Mouse (Mus musculus): ENCODE results near the gene Gm5244.

Gm5244 gene

DNA sequence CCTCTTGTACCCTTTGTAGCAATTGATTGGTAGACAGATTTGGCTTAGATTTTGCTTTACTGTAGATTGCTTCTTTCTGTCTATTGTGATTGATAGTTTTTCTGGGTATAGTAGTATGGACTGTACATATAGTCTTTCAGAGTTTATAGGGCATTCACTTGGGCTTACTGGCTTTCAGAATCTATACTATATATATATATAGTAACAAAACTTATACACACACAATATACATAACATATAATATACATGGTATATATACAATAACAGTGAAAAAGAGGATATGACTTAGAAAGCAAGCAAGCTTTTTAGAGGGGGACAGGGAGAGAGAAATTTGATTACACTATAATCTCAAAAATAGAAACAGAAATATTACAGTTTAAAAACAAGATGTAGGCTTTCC, at the start of gene Gm5244:
Gm5244 (plus strand) TSS at position 301 of the 400 bp plus-strand sequence.
- DNase-seq (ENCODE audit: low read depth, low spot score), result no peak

DNA sequence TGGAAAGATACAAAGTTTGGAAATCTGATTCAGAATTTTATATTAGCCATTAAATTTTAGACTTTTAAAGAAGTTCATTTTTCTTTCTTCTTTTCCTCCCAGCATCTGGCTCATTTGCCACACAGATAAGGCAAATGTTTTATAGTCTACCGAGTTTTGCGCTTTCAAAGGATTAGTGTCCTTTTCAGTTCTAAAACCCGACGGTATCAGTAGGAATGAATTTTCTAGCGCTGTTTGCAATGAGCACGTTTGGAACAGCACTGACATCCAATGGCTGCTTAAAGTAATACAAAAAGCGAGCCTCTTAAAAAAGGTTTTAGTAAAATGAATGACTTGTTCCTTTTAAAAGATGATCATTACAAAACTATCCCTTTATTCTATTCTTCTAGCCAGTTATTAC, 49.4 kb upstream of the Gm5244 start:
- peak; percentile 68 for DNase-seq (ENCODE audit: low read depth, low spot score)

DNA sequence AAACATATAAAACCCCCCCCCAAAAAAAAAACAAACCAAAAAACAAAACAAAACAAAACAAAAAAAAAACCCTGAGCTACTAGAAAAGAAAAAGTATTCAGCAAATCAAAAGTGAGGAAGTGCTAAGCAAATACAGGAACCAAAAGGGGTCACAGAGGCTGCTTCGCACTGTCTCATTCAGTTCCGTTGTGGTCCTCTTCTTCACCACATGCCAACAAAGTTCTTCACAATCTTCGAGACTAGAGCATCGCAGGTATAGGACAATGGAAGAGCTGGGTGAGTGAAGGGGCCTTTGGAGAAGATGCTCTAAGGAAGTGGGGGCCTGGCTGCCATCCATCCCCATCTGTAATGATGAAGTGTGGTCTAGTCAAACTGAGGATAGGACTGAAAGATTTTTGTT, 48.1 kb upstream of the Gm5244 start:
- DNase-seq (ENCODE audit: low read depth, low spot score), result peak; percentile 78

DNA sequence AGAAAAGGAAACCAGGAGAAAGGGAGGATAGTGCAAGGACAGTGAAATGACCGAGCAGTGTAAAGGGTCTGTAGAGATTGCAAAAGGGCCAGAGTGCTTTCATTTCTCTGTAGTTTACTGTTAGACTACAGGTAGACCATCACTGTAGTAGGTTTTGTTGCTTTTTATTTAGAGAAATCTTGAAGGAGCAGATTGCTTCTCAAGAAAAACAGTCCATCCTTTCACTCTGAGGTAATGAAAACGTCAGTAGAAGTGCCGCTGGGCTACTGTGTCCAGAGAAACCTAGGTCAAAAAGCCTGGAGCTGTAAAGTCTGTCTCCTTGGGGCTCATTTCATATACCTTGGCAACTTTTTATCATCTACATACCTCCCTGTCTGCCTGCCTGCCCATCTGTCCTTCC, 47.4 kb upstream of the Gm5244 start:
- no peak for DNase-seq (ENCODE audit: low read depth, low spot score)

DNA sequence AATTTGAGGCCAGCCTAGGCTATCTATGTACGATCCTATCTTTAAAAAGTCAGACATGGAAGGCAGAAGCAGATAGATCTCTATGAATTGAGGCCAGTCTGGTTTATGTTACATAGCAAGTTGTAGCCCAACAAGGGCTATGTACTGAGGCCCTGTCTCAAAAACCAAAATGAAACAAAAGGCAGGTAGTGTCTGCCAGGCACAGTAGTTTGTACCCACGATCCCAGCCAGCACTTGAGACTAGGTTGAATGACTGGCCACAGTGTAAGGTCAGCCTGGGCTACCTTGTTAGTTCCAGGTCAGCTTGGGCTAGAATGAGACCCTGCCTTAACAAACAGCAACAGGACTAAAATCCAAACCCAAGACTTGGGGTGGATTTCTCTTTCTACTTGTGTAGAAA, 45.9 kb upstream of the Gm5244 start:
- peak; percentile 13 for DNase-seq (ENCODE audit: low read depth, low spot score)

DNA sequence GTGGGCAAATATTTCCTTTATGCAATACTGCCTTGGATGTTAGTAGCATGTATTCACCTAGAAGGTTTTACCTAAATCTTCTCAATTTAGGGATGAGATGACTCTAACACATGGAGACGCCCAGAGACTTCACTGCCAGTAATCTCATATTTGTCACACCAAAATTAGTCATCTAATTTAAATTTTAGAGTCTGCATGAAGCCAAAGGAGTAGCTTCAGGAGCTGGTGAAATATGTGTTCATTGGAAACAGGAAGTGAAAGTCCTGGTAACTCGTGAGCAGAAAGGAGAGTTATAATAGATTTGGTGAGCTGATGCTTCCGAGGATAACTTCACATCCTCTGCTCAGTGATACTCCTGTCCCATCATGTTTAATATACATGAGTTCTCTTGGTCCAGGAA, 45.4 kb upstream of the Gm5244 start:
- DNase-seq (ENCODE audit: low read depth, low spot score), result peak; percentile 49

DNA sequence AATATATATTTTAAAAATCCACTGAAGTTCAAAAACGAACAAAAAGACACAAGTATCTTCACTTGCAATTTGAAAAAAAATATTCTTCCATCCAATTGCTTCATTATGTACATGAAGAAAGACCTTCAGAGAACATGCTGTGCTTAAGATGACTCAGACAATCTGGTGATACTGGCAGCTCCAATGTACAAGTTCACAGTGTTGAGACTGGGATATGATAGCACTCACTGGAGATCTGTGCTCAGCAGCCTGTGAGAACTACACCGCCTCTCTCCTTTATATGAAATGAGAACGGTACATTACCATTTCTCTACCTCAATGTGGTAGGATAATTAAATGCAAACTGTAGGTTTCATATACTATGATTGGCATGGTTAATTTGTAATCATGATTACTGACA, 43.7 kb upstream of the Gm5244 start:
- DNase-seq (ENCODE audit: low read depth, low spot score), result no peak

DNA sequence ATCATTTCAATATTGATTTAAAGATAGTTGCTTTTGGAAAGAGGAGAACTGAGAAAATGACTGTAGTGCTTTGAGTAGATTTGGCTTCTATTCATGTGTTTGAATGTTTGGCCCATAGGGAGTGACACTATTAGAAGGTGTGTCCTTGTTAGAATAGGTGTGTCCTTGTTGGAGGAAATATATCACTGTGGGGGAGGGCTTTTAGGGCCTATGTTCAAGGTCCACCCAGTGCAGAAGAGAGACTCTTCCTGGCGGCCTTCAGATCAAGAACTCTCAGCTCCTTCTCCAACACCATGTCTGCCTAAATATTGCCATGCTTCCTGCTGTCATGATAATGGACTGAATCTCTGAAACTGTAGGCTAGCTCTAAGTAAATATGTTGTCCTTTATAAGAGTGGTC, 42.2 kb upstream of the Gm5244 start:
- no peak for DNase-seq (ENCODE audit: low read depth, low spot score)

DNA sequence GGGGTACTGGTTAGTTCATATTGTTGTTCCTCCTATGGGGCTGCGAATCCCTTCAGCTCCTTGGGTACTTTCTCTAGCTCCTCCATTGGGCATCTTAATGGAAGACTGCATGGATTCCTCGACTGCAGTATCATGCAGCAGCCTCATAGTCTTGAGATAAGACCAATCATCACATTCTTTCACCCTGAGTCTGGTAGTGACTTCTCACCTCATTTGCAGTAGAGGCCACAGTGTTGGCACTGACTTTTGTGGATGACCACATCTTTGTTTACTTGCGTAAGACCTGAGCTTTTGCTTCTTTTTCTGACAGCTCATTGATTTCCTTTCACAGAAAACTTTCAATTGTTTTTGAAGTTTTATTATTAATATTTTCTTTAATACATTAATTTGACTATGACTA, 40.8 kb upstream of the Gm5244 start:
- peak; percentile 50 for DNase-seq (ENCODE audit: low read depth, low spot score)

DNA sequence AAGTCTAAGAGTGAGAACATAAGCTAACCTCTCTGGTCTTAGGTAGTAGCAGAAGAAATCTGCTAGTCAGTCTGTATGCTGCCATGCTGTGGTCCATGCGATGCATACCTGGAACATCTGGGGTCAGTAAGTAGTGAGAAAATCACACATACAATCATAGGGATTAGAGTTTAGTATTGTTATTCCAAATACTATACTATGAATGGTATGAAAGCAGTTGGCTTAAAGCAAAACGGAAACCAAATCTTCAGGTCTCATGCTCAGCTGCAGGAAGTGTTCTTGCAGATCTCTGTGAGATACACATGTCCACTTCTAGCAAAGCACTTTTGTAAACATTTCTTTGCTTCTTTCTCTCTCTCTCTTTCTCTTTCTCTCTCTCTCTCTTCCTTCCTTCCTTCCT, 40.3 kb upstream of the Gm5244 start:
- peak; percentile 66 for DNase-seq (ENCODE audit: low read depth, low spot score)

DNA sequence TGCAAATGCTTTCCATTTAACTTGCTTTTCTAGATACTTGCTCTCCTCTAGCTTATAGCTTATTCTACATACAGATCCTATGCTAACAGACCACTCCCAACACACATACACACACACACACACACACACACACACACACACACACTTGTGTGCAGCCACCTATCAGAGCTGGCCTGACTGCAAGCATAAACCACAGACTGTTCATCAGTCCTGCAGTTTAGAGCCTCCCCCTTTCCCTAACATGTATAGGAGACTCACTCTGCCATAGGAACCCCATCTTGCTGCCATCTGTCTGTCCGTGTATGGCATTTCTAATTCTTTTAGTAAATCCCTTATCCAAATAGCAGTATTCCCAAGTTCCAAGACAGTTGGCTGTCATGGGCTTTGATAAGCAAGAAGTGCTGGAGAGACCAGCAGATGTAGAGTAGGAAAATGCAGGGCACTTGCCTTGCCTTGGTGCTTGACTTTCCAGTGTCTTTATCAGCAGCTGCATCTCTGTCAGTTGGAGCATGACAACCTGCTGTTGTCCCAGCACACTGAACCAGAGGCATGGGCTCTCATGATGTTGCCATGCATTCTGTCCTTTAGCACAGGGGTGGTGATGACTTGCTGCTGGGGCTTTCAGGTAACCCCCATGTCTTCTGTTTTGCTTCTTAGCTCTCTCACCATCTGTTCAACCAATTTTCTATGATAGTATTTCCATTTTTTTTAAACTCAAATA, 33.7 kb upstream of the Gm5244 start:
- DNase-seq (ENCODE audit: low read depth, low spot score), result no peak

DNA sequence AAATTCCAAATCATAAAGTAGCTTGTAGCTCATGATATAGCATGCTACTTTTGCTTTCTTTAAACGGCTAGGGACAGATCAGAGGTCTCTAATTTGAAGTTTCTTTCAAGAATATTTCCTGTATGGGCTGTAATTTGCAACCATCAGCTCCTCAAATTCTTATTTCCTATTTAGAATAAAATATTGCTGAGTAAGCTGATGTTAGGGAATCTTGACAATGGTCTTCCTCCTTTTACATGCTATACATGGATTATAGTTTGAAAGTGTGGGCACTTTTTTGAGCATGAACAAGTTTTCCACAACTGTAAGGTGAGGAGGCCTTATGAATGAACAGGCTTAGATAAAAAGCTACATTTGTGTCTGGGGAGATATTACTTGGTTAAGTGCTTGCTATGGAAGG, 32.6 kb upstream of the Gm5244 start:
- no peak for DNase-seq (ENCODE audit: low read depth, low spot score)

DNA sequence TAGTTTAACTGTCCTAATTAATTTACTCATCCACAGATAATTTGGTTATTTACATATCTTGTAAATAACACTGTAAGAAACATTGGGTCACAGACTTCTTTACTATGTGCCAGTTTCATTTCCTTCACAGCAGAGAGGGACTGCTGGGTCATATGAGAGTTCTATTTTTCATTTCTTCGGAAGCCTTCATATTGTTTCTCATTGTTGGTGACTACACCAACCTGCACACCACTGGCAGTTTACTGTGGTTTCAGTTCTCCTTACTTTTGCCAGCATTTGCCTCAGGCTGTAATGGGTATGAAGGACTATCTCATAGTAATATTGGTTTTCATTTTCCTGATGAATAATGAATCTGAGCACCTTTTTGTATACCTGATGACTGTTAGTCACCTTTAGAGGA, 28.0 kb upstream of the Gm5244 start:
- no peak for DNase-seq (ENCODE audit: low read depth, low spot score)

DNA sequence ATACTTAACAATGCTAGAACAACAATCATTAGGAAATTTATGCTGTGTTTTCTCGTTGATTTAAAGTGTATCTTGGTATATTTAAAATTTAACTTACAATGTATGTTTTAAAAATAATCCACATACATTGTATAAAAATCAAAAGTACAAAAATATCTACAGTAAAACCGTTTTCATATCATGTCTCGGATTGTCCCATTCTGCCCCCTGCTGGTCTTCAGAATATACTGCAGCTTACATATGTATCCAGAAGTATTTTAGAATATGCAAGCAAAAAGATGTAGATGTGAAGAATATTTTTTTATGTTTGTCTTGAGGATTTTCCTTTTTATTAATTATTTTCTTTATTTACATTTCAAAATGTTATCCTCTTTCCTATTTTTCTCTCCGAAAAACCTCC, 26.1 kb upstream of the Gm5244 start:
- DNase-seq (ENCODE audit: low read depth, low spot score), result peak; percentile 61

DNA sequence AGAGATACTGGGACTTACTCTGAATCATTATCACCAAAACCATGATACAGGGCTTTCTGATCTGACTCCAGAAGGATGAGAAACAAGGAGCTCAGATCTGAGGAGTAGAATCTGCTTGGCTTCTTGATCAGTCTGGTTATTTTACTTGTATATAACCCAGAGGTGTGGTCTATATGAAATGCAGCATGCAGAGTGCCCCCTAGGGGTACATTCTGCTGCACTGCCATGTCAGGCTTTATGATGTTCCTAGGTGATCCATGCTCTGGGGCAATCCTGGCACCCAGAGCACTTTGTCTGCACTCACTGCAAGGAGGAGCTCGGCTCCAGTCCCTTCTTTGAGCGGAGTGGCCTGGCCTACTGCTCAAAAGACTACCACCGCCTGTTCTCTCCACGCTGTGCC, 21.9 kb upstream of the Gm5244 start:
- peak; percentile 31 for DNase-seq (ENCODE audit: low read depth, low spot score)

DNA sequence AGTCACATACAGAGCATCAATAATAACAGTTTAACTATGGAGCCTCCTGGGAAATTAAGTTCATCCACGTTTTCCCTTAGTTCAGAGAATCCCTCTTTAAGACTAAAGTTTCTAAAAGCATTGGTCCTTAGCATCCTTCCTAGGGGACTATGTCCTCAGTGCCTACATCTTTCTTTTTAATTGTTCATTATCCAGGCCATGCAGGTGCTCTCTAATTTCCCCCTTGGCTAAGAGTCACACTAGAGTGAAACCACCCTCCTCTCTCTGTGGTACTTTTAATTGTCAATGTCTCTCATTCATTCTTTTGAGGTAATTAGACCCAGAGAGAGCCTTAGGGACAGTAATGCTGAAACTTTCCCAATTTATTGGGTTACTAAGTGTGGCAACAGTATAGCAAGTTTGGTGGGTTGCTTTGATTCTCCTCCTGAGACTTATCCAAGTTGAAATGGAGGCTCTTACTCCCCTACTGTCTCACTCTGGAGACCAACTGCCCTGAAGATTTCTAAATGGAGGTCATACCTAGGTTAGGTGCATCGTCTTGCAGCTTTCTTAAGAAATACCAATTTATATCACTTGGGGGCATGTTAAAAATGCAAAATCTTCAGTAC, 15.6 kb upstream of the Gm5244 start:
- DNase-seq (ENCODE audit: low read depth, low spot score), result no peak

DNA sequence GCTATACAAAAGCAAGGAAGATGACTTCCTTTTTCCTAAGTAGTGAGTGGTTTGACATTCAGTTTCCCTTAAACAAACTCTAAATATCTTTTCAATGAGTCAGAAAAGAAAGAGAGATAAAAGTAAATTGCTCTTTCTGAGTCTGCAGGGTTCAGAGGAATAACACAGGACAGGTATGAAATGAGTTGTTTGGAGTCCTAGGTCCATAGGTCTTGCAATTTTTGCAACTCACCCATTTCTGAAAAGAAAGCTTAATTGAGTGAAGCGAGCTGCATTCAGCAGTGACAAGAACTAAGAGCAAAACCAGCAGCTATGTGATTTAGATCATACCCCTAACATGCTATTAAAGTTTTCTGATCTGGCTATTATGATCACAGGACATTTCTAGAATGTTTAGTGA, 14.9 kb upstream of the Gm5244 start:
- DNase-seq (ENCODE audit: low read depth, low spot score), result no peak

DNA sequence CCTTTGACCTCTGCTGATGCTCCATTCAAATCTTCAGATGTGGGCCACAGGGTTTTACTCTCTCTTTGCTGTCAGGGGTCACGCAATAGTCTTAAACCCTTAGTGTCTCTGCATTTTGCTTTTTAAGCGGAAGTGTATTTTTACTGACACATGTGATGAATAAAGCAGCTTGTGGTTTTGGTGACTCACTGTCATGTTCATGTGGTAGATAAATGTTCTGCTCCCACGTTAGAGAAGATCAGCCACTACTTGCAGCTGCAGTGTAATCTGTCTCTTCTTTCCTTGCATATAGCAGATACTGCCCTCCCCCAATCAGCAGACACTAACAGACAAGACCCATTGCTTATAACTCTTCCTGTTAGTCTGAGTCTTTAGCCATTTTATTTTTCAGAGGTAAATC, 12.9 kb upstream of the Gm5244 start:
- DNase-seq (ENCODE audit: low read depth, low spot score), result peak; percentile 89

DNA sequence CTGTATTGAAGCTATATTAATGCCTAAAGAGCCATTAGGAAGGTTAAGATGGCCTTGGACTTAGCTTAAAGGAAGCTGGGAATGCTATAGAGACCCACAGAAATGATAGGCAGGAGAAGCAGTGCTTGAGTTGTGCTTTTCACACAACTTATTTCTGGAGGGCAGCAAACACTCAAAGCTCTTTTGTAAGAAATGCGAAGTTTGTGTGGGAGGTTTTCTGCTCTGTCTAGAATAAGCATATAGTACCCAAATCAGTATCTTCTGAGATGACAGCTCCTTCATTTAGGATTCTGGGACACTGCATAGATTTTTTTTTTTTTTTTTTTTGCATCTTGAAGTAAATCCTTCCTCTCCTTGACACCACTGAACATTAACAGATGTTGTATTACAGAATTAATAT, 8.0 kb upstream of the Gm5244 start:
- no peak for DNase-seq (ENCODE audit: low read depth, low spot score)

DNA sequence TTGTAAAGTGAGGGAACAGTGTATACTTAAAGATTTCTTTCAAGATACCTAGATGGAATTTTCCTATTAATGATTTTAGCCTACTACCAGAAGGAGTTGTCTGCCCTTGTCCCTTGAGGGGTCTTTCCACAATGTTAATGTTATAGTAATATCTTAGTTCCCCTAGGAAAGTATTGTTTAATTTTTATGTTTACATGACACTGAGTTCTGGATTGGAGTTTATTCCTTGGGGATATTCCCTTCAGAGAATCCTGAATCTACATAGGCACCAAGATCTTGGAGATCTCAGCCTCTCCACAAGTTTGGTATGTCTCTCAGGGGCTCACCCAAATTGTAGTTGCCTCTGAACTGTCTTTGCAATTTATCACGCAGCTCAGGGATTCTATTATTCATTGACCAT, 10.5 kb downstream of the Gm5244 start, which contains the start of gene Olfr1444:
Olfr1444 (plus strand) TSS at position 301 of the 400 bp plus-strand sequence.
- no peak for DNase-seq (ENCODE audit: low read depth, low spot score)

DNA sequence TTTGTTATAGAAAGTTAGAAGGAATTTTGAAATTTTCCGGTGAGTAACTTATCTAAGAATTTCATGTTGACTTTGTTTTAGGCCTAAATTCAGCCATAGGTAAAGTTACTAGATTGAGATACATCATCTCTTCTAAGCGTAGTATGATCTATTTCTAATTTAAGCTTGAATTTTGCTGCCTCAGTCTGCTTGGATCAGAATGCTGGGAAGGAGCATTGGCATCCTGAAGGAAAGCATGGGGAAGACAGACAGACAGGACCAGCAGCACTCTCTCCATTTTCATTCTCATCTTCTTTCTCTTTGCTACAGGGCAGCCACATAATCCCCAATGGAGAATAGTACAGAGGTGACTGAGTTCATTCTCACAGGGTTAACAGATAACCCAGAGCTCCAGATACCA, 37.1 kb downstream of the Gm5244 start, which contains the start of gene Olfr1445:
Olfr1445 (plus strand) TSS at position 301 of the 400 bp plus-strand sequence.
- DNase-seq (ENCODE audit: low read depth, low spot score), result no peak

DNA sequence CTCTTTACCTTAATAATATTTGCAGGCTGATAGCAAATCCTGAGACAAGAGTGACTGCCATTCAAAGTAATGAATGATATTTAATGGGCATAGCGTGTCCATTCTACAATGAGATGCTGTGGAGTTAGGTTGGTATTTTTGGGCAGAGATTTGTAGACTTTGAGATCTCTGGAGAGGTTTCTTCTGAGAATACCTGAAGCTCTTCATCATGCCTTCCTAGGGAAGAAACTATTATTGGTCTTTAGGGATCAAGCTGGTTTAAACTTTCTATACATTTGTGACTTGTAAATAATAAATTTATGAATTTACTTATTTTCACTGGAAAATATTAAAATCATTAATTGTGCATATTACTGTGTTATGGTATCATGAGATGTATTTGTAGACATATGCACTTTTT, 46.9 kb downstream of the Gm5244 start, which contains the start of gene Olfr1446:
Olfr1446 (minus strand) TSS at position 101 of the 400 bp plus-strand sequence.
- DNase-seq (ENCODE audit: low read depth, low spot score), result no peak
